Mouse (Mus musculus) layer of hippocampus, adult 9-10 months (tissue): ENCODE results near the gene H3f3a.

ENCODE experiments used
- DNase-seq: peaks from one replicate; pipeline ENCODE4 v3.0.0; 2022; ENCODE audit warnings: low spot score

Gene H3f3a

DNA sequence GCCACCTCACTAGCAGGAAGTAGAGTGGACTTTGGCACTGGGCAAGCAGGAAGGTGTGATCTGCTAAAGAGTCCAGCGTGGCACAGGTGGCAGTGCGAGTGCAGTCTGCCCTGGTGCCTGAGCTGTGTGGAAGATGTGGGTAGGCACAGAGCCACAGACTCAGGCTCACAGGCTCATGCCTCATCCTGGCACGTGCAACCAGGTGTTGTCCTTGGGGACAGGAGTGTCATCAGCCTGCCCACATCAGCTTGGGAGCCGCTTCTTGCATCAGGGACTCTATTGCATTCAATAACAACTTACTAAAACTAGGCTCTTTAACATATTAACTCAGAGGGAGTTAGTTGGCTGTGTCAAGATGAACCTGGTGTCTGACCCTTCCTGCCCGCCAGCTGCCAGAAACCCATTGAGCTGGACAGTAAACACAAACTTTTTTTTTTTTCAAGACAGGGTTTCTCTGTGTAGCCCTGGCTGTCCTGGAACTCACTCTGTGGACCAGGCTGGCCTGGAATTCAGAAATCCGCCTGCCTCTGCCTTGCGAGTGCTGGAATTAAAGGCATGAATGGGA, 55.7 kb downstream of the H3f3a start:
- DNase-seq = no peak

DNA sequence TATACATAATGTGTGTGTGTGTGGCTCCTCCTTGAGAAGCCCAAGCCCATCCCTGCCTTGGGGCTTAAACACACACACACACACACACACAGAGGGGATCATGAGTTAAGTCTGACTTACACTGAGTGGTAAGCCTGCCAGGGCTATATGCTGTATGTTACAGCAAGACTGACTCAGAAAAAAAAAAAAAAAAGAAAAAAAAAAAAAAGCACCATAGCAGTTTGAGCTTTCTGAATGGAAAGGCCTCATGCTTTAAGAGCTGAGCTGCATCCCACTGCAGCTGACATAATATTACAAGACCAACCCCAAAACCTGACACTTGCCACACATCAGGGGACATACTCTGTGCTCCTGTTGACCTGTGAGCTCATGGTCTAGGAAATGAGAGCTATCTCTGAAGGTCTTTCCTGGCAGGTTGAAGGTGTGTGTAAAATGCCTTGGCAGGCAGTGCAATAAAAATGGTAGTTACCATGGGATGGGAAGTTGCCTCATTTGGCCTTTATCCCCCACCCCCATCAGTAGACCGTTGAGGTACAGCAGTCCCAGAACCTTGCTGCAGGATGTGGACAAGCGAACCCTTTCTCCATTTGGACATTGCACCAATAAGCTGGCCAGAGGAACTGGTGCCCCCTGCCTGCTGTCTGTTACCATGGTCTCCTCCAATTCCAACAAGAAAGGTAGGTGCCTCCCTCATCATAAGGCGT, 56.3 kb downstream of the H3f3a start:
- no peak for DNase-seq

DNA sequence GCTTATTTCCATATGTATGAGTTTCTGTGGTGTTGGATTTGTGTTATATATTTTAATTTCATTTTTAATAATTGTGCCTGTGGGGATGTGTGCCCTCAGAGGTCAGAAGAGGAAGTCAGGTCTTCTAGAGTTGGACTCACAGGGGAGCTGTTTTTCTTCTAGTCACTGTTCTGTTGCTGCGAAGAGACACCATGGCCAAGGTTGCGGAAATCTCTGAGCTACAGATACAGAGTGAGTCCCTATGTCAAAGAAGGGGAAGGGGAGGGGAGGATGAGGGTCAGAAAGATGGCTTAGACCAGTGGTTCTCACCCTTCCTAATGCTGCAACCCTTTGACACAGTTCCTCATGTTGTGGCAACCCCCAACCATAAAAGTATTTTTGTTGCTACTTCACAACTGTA, 57.0 kb downstream of the H3f3a start:
- no peak for DNase-seq

DNA sequence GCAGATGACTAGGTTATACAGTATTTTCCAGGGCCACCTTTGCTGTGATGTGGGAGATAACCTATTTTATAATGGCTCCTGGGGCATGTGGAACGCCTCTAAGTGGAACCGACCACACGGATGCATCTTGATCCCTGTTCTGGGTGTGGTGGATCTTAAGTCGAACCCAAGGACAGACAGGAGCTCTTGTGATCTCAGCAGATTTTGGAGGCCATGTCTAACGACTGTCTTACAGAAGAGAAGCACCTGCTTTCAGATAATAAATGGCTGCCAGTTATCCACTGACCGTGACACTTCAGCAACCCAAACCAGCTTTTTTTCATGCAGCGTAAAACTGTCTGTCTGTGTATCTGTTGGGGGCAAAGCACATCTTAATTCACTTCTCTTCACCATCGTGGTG, 59.4 kb downstream of the H3f3a start:
- DNase-seq = no peak

DNA sequence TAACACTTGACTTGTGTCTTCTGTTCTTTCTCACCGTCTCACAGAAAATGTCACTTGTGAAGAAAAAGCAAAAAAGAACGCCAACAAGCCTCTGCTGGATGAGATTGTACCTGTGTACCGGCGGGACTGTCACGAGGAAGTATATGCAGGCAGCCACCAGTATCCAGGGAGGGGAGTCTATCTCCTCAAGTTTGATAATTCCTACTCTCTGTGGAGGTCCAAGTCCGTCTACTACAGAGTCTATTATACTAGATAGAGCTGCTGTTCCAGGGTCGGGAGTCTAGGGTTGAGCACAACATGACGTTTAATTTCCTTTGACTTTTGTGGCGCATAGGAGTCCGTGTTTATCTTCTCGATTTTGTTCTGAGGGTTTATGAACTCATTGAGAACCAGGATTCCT, 61.6 kb downstream of the H3f3a start:
- no peak for DNase-seq
